Mouse (Mus musculus) brain, embryonic 14.5 days (tissue): ENCODE results near the gene Nrxn2.

Experiments used
- CTCF ChIP-seq: fragments of 200-500 bp; IDR thresholded peaks from 2 replicates; pipeline ENCODE4 v1.5.1; 2012; ENCODE audit warnings: inconsistent platforms, mild to moderate bottlenecking, moderate library complexity, borderline replicate concordance; ENCODE audit not compliant: insufficient read depth, insufficient read length; ENCODE audit errors: extremely low read depth
- POLR2A ChIP-seq: fragments of 200-500 bp; IDR thresholded peaks from 2 replicates; pipeline ENCODE4 v1.6.1; 2012; ENCODE audit warnings: mild to moderate bottlenecking, inconsistent platforms, borderline replicate concordance; ENCODE audit not compliant: poor library complexity, insufficient read depth, insufficient read length, severe bottlenecking; ENCODE audit errors: extremely low read depth

DNA sequence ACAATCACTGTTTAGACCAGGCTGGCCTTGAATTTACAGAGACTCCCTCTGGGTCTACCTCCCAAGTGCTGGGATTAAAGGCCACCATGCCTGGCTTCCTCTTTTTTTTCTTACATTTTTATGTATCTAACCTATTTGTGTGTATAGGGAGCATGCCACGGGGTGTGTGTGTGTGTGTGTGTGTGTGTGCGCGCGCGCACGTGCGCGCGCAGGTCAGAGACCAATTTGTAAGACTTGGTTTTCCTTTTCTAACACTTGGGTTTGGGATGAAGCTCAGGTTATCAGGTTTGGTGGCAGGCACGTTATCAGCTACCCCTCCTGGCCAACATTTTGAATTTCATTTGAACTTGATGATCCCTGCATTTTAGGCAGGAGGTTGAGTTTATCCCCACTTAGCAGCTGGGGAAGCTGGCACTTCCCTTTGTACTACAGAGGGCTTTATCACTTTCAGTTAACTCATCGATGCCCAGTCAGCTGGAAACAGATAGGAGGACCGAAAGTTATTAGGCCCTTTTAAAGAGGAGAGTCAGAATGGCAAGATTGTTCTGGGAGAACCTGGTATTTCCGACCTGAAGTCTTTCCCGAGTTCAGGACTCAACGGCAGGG, 48.9 kb downstream of the Nrxn2 start:
- no peak for TF ChIP-seq CTCF
- TF ChIP-seq POLR2A, result no peak
